Mouse (Mus musculus) C2C12 (cell line): ENCODE measurements around the gene Mre11a. TPM values are rescaled to one million over a fixed set of nuclear protein-coding genes. Genes with fewer than 3 reads are reported as not detected.

Experiments used
- H3K27me3 ChIP-seq: one replicate; pipeline ENCODE4 v1.6.1; 2011; ENCODE audit not compliant: control insufficient read depth, insufficient read depth, insufficient read length
- H3K36me3 ChIP-seq: one replicate; pipeline ENCODE4 v1.6.1; 2011; ENCODE audit not compliant: control insufficient read depth, insufficient read depth
- H3K4me3 ChIP-seq: one replicate; pipeline ENCODE4 v1.5.1; 2011; ENCODE audit warnings: mild to moderate bottlenecking, control low read depth; ENCODE audit not compliant: poor library complexity, insufficient read depth, severe bottlenecking
- H3K79me2 ChIP-seq: one replicate; pipeline ENCODE4 v1.6.1; 2011; ENCODE audit not compliant: control insufficient read depth, insufficient read depth
- H3K79me3 ChIP-seq: one replicate; pipeline ENCODE4 v1.6.1; 2011; ENCODE audit warnings: low read depth, control low read depth
- H3ac ChIP-seq: one replicate; pipeline ENCODE3; 2011; ENCODE audit warnings: low read depth; ENCODE audit not compliant: control insufficient read depth, insufficient read length
- CEBPB ChIP-seq: IDR thresholded peaks from one replicate; pipeline ENCODE4 v1.6.1; 2011; ENCODE audit warnings: low read depth, mild to moderate bottlenecking, control low read depth, moderate library complexity
- CTCF ChIP-seq: IDR thresholded peaks from one replicate; pipeline ENCODE4 v1.5.1; 2011; ENCODE audit not compliant: control insufficient read depth, insufficient read depth, insufficient read length
- FOSL1 ChIP-seq: IDR thresholded peaks from one replicate; pipeline ENCODE4 v1.8.0; 2011; ENCODE audit warnings: mild to moderate bottlenecking, low read length; ENCODE audit not compliant: poor library complexity, insufficient read depth, severe bottlenecking
- MAX ChIP-seq: IDR thresholded peaks from one replicate; pipeline ENCODE4 v1.6.1; 2011; ENCODE audit warnings: mild to moderate bottlenecking, control low read depth
- MYOD1 ChIP-seq: IDR thresholded peaks from one replicate; pipeline ENCODE4 v1.6.1; 2011; ENCODE audit warnings: low read depth; ENCODE audit not compliant: control insufficient read depth, insufficient read length
- MYOG ChIP-seq: IDR thresholded peaks from one replicate; pipeline ENCODE4 v1.6.1; 2011; ENCODE audit not compliant: control insufficient read depth, insufficient read length; ENCODE audit errors: extremely low read depth
- USF1 ChIP-seq: IDR thresholded peaks from one replicate; pipeline ENCODE4 v1.6.1; 2011; ENCODE audit warnings: low read depth, mild to moderate bottlenecking, control low read depth, moderate library complexity
- polyA plus RNA-seq: library from polyadenylated mRNA; unstranded; fragments of >200 nt; fragmentation: generic; extraction: Trizol; gene quantifications from one replicate; pipeline ENCODE4 v1.2.1, GENCODE M21; 2012; ENCODE audit warnings: missing spikeins

The Mre11a gene
- polyA plus RNA-seq, 1 experiment, result 16.2 TPM

DNA sequence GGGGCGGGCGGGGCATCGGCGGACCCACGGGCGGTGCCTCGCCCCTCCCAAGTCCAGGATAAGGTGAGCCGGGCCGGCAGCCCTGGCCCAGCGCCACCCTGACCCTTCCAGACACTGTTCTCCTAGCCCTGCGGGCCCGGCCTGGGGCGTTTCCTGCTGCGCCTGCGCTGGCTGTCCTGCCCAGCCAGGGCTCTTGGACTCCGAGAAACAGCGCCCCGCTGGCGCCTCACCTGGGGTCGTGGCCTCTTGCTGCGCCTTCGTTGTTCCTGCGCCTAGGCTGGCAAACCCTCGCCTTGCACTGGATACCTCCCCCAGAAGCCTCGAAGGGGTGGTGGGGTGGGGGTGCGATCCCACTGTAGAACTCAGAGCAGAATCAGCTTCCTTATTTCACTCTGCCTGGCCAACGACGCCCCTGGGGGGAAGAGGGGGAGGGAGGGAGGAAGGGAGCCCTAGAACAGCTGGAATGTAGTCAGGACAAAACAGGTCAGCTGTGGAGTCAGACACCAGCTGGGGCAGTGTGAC, 32.4 kb upstream of the Mre11a start, which contains the start of gene Fut4:
Gene Fut4 (minus strand): TSS at position 393 of the 522 bp plus-strand sequence.
- no peaks in the 10 kb centered on the region for H3K27me3 ChIP-seq
- H3K79me2 ChIP-seq, result no peaks in the 10 kb centered on the region
- no peak within 1 kb of the TSS for H3K4me3 ChIP-seq
- peak within 1 kb of the TSS; percentile 42 for H3ac ChIP-seq
- no peaks in the 10 kb centered on the region for H3K79me3 ChIP-seq
- H3K36me3 ChIP-seq, result peaks cover 2% of the 10 kb centered on the region
- TF ChIP-seq USF1 (no peak), CEBPB (no peak), MYOG (no peak), MAX (no peak), FOSL1 (no peak), MYOD1 (no peak)

DNA sequence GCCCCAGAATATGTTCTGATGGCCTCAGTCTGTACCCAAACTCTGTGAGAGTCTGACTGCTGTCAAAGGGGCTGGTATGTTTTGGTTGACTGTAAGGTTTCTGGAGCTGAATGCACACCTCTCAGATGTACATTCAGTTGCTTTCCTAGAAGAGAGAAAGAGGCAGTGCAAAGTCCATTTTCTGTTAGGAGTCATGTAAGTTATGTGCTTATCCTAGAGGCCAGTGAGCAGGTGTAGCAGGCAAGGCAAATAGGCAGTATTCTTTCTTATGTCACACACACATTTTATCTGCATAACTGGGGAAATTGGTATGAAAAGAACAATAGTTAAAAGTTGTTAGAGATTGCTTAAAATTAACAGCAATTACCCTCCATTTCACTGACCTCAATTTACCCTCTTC, 30.5 kb upstream of the Mre11a start:
- Histone ChIP-seq H3K36me3 (peaks cover 7% of the 10 kb centered on the region), H3K79me3 (no peaks in the 10 kb centered on the region), H3K27me3 (no peaks in the 10 kb centered on the region), H3K79me2 (no peaks in the 10 kb centered on the region), H3K4me3 (no peak overlapping the region), H3ac (no peak overlapping the region)
- TF ChIP-seq MYOG (no peak), FOSL1 (no peak), MYOD1 (no peak), CTCF (no peak), USF1 (no peak), CEBPB (no peak), MAX (no peak)

DNA sequence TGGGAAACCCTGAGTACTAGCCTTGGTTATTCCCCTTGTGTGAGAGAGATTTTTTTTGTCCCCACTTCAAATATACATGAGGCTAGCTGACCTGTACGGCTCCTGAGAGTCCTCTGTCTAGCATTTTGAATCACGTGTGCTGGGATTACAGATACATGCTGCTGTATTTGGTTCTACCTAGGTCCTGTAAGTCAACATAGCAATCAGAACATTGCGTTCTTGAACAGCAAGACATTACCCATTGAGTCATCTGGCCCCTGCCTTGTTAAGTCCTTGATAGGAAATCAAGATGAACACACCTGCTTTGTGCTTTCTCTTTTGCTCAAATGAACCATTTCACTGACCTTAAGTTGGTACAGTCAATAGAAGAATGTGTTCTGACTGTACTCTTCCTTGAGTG, 30.0 kb upstream of the Mre11a start:
- Histone ChIP-seq H3ac (no peak overlapping the region), H3K79me2 (no peaks in the 10 kb centered on the region), H3K36me3 (peaks cover 7% of the 10 kb centered on the region), H3K27me3 (no peaks in the 10 kb centered on the region), H3K4me3 (no peak overlapping the region), H3K79me3 (no peaks in the 10 kb centered on the region)
- TF ChIP-seq CEBPB (no peak), USF1 (no peak), FOSL1 (no peak), CTCF (no peak), MYOG (no peak), MYOD1 (no peak)

DNA sequence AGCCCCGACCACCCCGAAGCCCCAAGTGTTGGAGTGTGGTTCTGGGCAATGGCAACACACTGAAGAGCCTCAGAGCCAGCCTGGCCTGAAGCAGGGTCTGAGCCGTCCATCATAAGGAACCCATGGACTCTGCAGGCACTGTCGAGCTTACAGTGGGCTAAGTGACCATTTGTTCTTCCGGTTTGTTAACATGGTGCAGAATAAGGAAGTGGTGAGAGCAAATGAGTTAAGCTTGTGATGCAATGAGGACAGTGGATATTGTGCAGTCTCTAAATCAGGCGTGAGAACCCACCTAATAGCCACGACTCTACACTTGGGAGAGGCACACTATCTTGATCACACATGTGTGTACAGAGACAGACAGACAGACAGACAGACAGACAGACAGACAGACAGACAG, 25.9 kb upstream of the Mre11a start:
- TF ChIP-seq MAX (no peak), MYOD1 (no peak), MYOG (no peak), FOSL1 (no peak), USF1 (no peak), CEBPB (no peak), CTCF (no peak)
- no peak overlapping the region for H3ac ChIP-seq
- H3K4me3 ChIP-seq, result no peak overlapping the region
- peaks cover 11% of the 10 kb centered on the region for H3K36me3 ChIP-seq
- H3K27me3 ChIP-seq, result no peaks in the 10 kb centered on the region
- H3K79me3 ChIP-seq, result peaks cover 1% of the 10 kb centered on the region
- no peaks in the 10 kb centered on the region for H3K79me2 ChIP-seq

DNA sequence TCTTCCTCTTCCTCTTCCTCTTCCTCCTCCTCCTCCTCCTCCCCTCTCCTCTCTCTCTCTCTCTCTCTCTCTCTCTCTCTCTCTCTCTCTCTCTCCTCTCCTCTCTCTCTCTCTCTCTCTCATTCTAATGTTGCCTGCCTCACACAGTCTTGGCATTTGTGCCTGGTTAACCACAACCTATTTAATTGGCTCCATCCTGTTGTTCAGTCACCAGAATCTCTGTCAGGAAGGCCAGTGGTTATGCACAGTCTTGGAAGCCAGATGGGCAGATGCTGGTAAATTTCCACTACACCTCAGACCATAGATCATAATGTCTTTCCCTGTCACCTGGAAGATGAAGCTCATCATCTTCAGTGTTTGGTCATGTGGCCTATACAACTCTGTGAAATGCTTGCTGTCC, 25.2 kb upstream of the Mre11a start:
- no peaks in the 10 kb centered on the region for H3K79me2 ChIP-seq
- H3K79me3 ChIP-seq, result peaks cover 1% of the 10 kb centered on the region
- TF ChIP-seq CEBPB (no peak), USF1 (peak; percentile 11), FOSL1 (no peak), MYOD1 (no peak), MYOG (no peak), MAX (no peak), CTCF (no peak)

DNA sequence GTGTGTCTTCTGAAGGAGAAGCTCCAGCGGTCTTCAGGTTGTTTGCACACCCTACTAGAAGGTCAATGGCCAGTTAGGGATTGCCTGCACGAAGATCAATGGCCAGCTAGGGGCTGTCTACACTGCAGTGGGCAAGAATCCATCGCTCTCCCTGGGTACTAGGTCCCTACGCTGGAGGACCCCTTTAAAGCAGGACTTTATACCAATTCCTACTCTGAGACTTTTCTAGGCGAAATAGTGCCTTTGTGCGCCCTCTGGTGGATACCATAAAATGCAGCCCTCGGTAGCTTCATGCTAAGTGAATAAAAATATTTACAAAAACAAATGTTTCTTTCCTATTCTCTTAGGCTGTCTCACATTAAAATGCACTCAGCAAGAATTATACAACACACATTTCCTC, 19.7 kb upstream of the Mre11a start:
- no peaks in the 10 kb centered on the region for H3K27me3 ChIP-seq
- TF ChIP-seq MYOG (no peak), MAX (no peak), USF1 (no peak), CTCF (no peak), FOSL1 (no peak), CEBPB (no peak), MYOD1 (no peak)
- no peak overlapping the region for H3ac ChIP-seq
- H3K36me3 ChIP-seq, result peaks cover 10% of the 10 kb centered on the region
- H3K79me2 ChIP-seq, result peaks cover 19% of the 10 kb centered on the region
- peaks cover 1% of the 10 kb centered on the region for H3K79me3 ChIP-seq
- H3K4me3 ChIP-seq, result no peak overlapping the region

More for the DNA sequence above, 25.2 kb upstream of the Mre11a start:
- peaks cover 11% of the 10 kb centered on the region for H3K36me3 ChIP-seq
- no peaks in the 10 kb centered on the region for H3K27me3 ChIP-seq
- H3K4me3 ChIP-seq, result no peak overlapping the region
- no peak overlapping the region for H3ac ChIP-seq
